Mouse (Mus musculus): Measurements from ENCODE around the gene Cyb5d1.

Gene Cyb5d1

GRCm38 (mm10) chr11:69395235-69395633 lies at the start of gene Cyb5d1, which contains the start of gene Naa38:
Gene Cyb5d1 (minus strand): TSS chr11:69395631.
Gene Naa38 (plus strand): TSS chr11:69395487.
- DNase-seq (ENCODE audit: low spot score in 2 of 2): peak; percentile 81 to 87

- DNase-seq (ENCODE audit: low spot score in 2 of 2): no peak
Observed at GRCm38 (mm10) chr11:69443328-69443727, 47.9 kb upstream of the Cyb5d1 start.

- DNase-seq (ENCODE audit: low spot score in 2 of 2): no peak
Observed at GRCm38 (mm10) chr11:69437291-69437690, 41.9 kb upstream of the Cyb5d1 start.

- DNase-seq (ENCODE audit: low spot score in 2 of 2): no peak
Observed at GRCm38 (mm10) chr11:69433189-69433588, 37.8 kb upstream of the Cyb5d1 start.

GRCm38 (mm10) chr11:69432640-69432982 lies 37.2 kb upstream of the Cyb5d1 start:
- no peak for DNase-seq (ENCODE audit: low spot score in 2 of 2)

GRCm38 (mm10) chr11:69431829-69432639 lies 36.6 kb upstream of the Cyb5d1 start:
- DNase-seq (ENCODE audit: low spot score in 2 of 2): peak in 1 of 2 experiments; percentile 62

- no peak for DNase-seq (ENCODE audit: low spot score in 2 of 2)
Observed at GRCm38 (mm10) chr11:69430631-69431030, 35.2 kb upstream of the Cyb5d1 start.

GRCm38 (mm10) chr11:69429313-69429712 lies 33.9 kb upstream of the Cyb5d1 start:
- no peak for DNase-seq (ENCODE audit: low spot score in 2 of 2)

- no peak for DNase-seq (ENCODE audit: low spot score in 2 of 2)
Observed at GRCm38 (mm10) chr11:69428751-69429150, 33.3 kb upstream of the Cyb5d1 start.

- DNase-seq (ENCODE audit: low spot score in 2 of 2): no peak
Observed at GRCm38 (mm10) chr11:69426246-69426645, 30.8 kb upstream of the Cyb5d1 start.

GRCm38 (mm10) chr11:69423885-69424284 lies 28.5 kb upstream of the Cyb5d1 start:
- DNase-seq (ENCODE audit: low spot score in 2 of 2): no peak

GRCm38 (mm10) chr11:69422842-69423241 lies 27.4 kb upstream of the Cyb5d1 start:
- no peak for DNase-seq (ENCODE audit: low spot score in 2 of 2)

- DNase-seq (ENCODE audit: low spot score in 2 of 2): no peak
Observed at GRCm38 (mm10) chr11:69421131-69421977, 25.9 kb upstream of the Cyb5d1 start.

- no peak for DNase-seq (ENCODE audit: low spot score in 2 of 2)
Observed at GRCm38 (mm10) chr11:69420554-69421000, 25.1 kb upstream of the Cyb5d1 start.

GRCm38 (mm10) chr11:69419813-69420553 lies 24.6 kb upstream of the Cyb5d1 start:
- no peak for DNase-seq (ENCODE audit: low spot score in 2 of 2)

- DNase-seq (ENCODE audit: low spot score in 2 of 2): no peak
Observed at GRCm38 (mm10) chr11:69419443-69419812, 24.0 kb upstream of the Cyb5d1 start.

GRCm38 (mm10) chr11:69418481-69419442 lies 23.3 kb upstream of the Cyb5d1 start:
- DNase-seq (ENCODE audit: low spot score in 2 of 2): peak; percentile 68 to 84

GRCm38 (mm10) chr11:69417449-69418384 lies 22.3 kb upstream of the Cyb5d1 start:
- DNase-seq (ENCODE audit: low spot score in 2 of 2): peak; percentile 77 to 83

- DNase-seq (ENCODE audit: low spot score in 2 of 2): no peak
Observed at GRCm38 (mm10) chr11:69416921-69417448, 21.6 kb upstream of the Cyb5d1 start.

Data from frontal cortex, postnatal 25 days (tissue).